Mouse (Mus musculus): ENCODE results near the gene Ipo9.

The Ipo9 gene

DNA sequence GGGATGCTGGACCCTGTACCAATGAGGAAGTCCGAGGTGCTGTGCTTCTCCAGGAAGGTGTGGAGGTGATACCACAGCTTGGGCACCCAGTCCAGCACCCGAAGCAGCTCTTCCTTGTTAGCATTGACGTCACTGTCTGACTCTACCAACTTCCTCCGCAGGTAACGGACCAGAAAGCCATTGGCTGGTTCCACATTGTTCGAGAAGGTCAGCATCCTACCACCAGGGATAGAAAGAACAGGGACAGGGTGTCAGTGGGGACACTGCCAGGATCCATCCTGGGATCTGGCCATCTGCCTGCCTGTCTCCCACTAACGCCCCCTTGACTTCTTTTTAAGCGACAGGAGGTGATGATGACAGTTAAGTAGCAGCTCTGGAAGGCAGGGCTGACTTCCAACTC, 19.6 kb upstream of the Ipo9 start:
- TF ChIP-seq GATA4 (IDR thresholded peaks at IDR 0.05; ENCODE audit: insufficient replicate concordance, low read length): no peak

DNA sequence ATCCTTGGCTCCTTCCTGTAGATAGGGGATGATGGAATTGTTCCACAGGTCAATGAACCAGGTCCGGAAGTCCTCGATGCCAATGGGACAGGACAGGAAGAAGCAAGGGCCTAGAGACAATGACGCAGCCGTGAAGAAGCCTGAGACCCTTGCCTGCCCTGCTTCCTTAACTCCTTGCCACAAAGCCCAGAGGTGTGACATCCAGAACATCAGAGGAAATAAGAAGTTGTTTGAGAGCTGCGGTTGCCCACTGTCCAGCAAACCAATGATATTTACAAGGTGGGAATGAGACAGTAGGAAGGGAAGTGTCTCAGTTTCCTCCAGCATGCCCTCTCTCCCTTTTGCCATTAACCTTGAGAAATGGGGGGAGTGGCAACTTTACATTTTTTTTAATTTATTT, 18.6 kb upstream of the Ipo9 start:
- no peak for TF ChIP-seq GATA4 (IDR thresholded peaks at IDR 0.05; ENCODE audit: insufficient replicate concordance, low read length)

- TF ChIP-seq GATA4 (IDR thresholded peaks at IDR 0.05; ENCODE audit: insufficient replicate concordance, low read length): no peak
Observed at GRCm38 (mm10) chr1:135443506-135443905, 13.2 kb upstream of the Ipo9 start.

DNA sequence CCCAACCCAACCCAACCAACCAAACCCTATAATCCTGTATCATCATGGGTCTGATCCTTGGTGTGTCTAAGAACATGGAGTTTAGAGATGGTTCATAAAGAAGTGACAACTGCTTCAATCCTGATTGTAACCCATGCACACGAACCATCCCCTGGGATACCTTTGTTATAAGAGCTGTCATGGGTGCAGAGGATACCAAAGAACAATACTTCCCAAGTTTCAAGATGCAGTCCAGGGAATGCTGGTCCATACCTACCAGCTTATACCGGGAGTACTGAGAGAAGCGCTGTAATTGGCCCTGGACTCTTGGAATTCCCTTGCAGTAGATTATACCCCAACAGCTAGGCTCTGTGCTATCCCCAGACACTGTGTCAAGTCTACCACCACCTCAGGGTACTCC, 11.6 kb upstream of the Ipo9 start:
- no peak for TF ChIP-seq GATA4 (IDR thresholded peaks at IDR 0.05; ENCODE audit: insufficient replicate concordance, low read length)

DNA sequence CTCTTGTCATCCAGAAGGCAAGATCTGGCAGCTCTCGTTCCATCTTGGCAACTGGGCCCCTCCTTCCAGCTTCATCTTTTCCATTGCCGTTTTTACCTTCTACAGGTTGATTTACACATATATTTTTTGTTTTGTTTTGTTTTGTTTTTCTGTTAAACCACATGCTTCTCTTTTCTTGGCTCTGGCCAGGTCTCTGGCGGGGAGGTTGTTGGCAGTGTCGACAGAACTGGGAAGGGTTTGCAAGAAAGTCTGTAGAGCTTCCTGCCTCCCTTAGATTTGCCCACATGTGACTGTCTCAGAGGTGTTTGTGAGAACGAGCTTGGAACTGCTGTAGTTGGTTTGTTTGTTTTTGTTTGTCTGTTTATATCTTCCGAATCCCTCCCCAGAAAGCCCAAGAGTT, 10.7 kb upstream of the Ipo9 start:
- no peak for TF ChIP-seq GATA4 (IDR thresholded peaks at IDR 0.05; ENCODE audit: insufficient replicate concordance, low read length)

- TF ChIP-seq GATA4 (IDR thresholded peaks at IDR 0.05; ENCODE audit: insufficient replicate concordance, low read length): no peak
Observed at GRCm38 (mm10) chr1:135438801-135439200, 8.5 kb upstream of the Ipo9 start.

- TF ChIP-seq GATA4 (IDR thresholded peaks at IDR 0.05; ENCODE audit: insufficient replicate concordance, low read length): no peak
Observed at GRCm38 (mm10) chr1:135435823-135436222, 5.5 kb upstream of the Ipo9 start.

DNA sequence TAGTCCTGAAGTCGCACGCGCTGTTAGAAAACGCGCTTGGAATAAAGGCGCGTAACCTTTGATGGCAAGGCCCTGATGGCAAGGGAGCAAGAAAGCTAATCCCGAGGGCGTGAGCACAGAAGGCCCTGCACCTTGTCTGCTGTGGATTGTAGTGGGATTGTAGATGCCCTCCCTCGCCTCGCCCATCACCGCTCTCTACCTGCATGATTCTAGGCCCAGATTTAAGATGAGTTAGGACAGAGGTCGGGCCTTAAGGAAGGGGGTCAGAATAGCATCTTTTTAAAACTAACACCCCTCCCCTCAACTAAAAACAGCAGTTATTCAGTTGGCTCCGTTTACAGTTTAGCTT, 344 bp upstream of the Ipo9 start:
- peak; percentile 5; the same call in 1 of the 2 replicates for TF ChIP-seq GATA4 (IDR thresholded peaks at IDR 0.05; ENCODE audit: insufficient replicate concordance, low read length)

- TF ChIP-seq GATA4 (IDR thresholded peaks at IDR 0.05; ENCODE audit: insufficient replicate concordance, low read length): no peak
Observed at GRCm38 (mm10) chr1:135427390-135427789, 2.9 kb downstream of the Ipo9 start.

DNA sequence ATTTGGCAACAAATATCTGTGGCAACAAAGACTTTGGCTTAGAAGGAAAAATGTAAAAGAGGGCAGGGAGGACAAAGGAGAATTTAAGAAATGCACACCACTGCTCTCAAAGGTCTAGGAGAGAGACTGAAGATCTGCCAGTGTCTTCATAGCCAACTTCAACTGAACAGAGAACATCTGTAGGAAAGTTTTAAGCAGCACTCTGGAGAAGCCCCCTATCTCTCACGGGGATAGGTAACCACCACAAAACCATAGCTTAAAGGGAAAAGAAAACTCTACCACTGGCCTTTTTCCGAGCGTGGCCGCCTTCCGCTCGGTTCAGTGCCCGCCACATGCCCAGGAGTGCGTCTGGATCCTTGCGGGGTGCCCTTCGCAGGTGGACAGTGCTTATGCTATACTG, 3.7 kb downstream of the Ipo9 start:
- TF ChIP-seq GATA4 (IDR thresholded peaks at IDR 0.05; ENCODE audit: insufficient replicate concordance, low read length): no peak

- TF ChIP-seq GATA4 (IDR thresholded peaks at IDR 0.05; ENCODE audit: insufficient replicate concordance, low read length): no peak
Observed at GRCm38 (mm10) chr1:135422772-135423171, 7.5 kb downstream of the Ipo9 start.

GRCm38 (mm10) chr1:135413996-135414395, 16.3 kb downstream of the Ipo9 start:
- TF ChIP-seq GATA4 (IDR thresholded peaks at IDR 0.05; ENCODE audit: insufficient replicate concordance, low read length): no peak

DNA sequence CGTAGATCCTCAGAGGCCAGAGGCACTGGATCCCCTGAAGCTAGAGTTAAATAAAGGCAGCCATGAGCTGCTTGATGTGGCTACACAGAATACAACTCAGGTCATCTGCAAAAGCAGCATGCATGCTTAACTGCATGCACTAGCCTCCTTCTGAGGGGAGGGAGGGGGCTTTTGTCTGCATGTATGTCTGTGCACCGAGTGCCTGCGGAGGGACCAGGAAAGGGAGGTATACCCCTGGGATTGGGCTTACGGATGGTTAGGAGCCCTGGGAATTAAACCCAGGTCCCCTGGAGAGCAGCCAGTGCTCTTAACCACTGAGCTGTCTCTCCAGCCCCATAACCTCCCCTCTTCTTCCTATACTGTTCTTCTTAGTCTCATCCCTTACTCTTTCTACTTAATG, 18.2 kb downstream of the Ipo9 start:
- no peak for TF ChIP-seq GATA4 (IDR thresholded peaks at IDR 0.05; ENCODE audit: insufficient replicate concordance, low read length)

GRCm38 (mm10) chr1:135410967-135411366, 19.3 kb downstream of the Ipo9 start:
- TF ChIP-seq GATA4 (IDR thresholded peaks at IDR 0.05; ENCODE audit: insufficient replicate concordance, low read length): no peak

DNA sequence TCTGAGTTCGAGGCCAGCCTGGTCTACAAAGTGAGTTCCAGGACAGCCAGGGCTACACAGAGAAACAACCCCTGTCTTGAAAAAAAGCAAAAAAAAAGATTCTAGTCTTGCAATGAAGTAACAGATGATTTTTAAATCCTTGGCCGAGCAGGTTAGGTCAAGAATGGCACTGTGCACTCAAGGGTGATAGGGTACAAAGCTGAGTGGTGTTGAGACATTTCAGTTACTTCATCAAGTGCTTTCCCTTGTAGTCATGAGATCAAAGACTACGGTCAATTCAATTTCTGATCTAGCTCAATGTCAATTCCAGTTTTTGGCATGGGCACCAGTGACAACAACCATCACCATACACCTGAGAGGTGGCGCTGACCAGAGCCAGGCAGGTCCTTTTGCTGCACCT, 21.3 kb downstream of the Ipo9 start:
- TF ChIP-seq GATA4 (IDR thresholded peaks at IDR 0.05; ENCODE audit: insufficient replicate concordance, low read length): no peak

DNA sequence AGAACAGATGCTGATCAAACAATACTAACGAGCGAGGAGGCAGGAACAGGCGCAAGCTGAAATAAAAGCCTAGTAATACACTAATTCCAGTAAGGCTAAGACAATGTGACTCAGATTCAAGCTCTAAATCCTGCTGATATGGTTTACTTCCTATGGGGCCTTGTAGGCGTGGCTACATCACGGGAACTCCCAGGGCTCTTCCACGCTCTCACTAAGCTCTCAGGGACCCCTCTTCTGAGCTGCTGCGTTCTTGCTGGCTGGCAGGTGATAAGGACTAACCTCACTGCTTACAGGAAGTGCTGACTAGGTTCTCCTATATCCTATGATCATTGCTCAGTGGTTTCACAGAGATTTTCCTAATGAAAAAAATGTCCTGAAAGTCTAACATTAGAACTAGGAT, 24.9 kb downstream of the Ipo9 start:
- TF ChIP-seq GATA4 (IDR thresholded peaks at IDR 0.05; ENCODE audit: insufficient replicate concordance, low read length): 0 out of 2 replicates have a peak, but pooled peaks have one; percentile 36

DNA sequence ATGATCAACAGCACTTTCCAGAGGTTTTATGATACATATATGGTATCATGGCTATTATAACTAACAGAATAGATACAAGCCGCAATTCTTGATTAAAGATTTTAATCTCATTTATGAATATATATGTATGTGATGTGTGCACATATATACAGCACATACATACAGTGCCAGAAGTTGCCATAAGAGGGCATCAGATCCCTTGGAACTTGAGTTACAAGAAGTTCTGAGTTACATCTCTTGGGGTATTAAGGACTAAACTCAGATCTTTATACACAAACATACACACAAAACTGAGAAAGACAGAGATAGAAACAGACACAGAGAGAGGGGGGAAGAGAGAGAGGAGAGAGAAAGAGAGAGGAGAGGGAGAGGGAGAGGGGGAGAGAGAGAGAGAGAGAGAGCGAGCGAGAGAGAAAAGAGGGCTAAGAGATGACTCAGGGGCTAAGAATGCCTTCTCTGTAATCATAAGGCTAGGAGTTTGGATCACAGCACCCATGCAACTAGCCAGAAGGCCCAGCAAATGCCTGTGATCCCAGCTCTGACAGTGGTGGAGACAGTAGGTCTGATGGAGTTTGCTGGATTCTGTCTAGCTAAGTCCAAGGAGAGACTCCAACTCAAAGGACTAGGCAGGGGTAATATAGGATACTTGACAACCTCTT, 28.7 kb downstream of the Ipo9 start:
- TF ChIP-seq GATA4 (IDR thresholded peaks at IDR 0.05; ENCODE audit: insufficient replicate concordance, low read length): no peak
